32 mouse cellular contexts compared by ENCODE assay signal in the genomic region with DNA sequence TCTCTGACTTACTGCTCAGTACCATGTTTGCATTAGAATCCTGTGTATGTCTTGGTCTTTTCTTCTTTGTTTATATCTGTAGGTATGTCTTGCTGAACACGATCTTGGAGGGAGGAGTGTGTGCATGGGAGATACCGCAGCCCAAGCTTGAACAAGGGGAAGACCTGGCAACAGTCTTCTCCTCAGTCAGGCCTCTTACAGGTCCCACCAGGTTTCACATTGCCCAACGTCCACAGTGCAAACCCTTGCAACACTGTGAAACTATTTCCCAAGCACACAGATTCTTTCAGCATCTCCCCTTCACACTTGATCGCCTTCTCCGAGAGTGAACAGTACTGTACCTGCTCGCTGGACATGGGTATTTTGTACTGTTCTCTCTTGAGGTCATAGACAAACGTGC. TPM values are rescaled to one million over a fixed set of nuclear protein-coding genes. Genes with fewer than 3 reads are reported as not detected.
"Had no signal": no experiment of that assay in that cellular context is flagged by ENCODE, and none has a peak within 500 bp of the region (broad histone marks: within the 10 kb centered on the region; RNA-seq: fewer than 3 reads in every experiment).

No protein-coding gene starts in this region.

- H3K9me3 ChIP-seq: embryonic facial prominence, embryonic 10.5 days; embryonic facial prominence, embryonic 12.5 days; embryonic facial prominence, embryonic 13.5 days; embryonic facial prominence, embryonic 15.5 days; forebrain, embryonic 12.5 days; forebrain, embryonic 13.5 days; forebrain, embryonic 15.5 days had no signal

- H3K27ac ChIP-seq: embryonic facial prominence, embryonic 10.5 days; embryonic facial prominence, embryonic 12.5 days; embryonic facial prominence, embryonic 13.5 days; embryonic facial prominence, embryonic 15.5 days; forebrain, embryonic 10.5 days; forebrain, embryonic 12.5 days; forebrain, embryonic 13.5 days; forebrain, embryonic 15.5 days; gastrocnemius, adult 2 months had no signal

- H3K4me1 ChIP-seq: embryonic facial prominence, embryonic 10.5 days; embryonic facial prominence, embryonic 12.5 days; embryonic facial prominence, embryonic 13.5 days; embryonic facial prominence, embryonic 15.5 days had no signal

- H3K36me3 ChIP-seq: embryonic facial prominence, embryonic 10.5 days; embryonic facial prominence, embryonic 12.5 days; embryonic facial prominence, embryonic 13.5 days; embryonic facial prominence, embryonic 15.5 days; forebrain, embryonic 10.5 days; forebrain, embryonic 12.5 days; forebrain, embryonic 15.5 days had no signal

- DNase-seq: cerebellum, adult 18-20 months; cerebellum, adult 2 months; cerebellum, adult 8-10 months; cerebellum, adult 9-10 months; cerebellum, adult 9-11 months; cerebellum, postnatal 10 days; cerebellum, postnatal 14 days; cerebellum, postnatal 25 days; cerebellum, postnatal 36 days; embryo, embryonic 11 days; forebrain, postnatal 0 days; gastrocnemius, adult 2 months; gastrocnemius, postnatal 10 days; gastrocnemius, postnatal 14 days; gastrocnemius, postnatal 25 days; gastrocnemius, postnatal 36 days; heart, adult 11 months; heart, adult 18-20 months had no signal

- H3K4me3 ChIP-seq: embryonic facial prominence, embryonic 10.5 days; embryonic facial prominence, embryonic 12.5 days; embryonic facial prominence, embryonic 13.5 days; embryonic facial prominence, embryonic 15.5 days; erythroblast, embryonic 14.5 days; forebrain, embryonic 10.5 days; forebrain, embryonic 12.5 days; forebrain, embryonic 13.5 days; forebrain, embryonic 15.5 days; gastrocnemius, adult 2 months had no signal

- H3K4me2 ChIP-seq: embryonic facial prominence, embryonic 12.5 days; embryonic facial prominence, embryonic 13.5 days; embryonic facial prominence, embryonic 15.5 days; forebrain, embryonic 12.5 days; forebrain, embryonic 13.5 days; forebrain, embryonic 15.5 days had no signal

- H3K9ac ChIP-seq: embryonic facial prominence, embryonic 12.5 days; embryonic facial prominence, embryonic 13.5 days; embryonic facial prominence, embryonic 15.5 days; forebrain, embryonic 12.5 days; forebrain, embryonic 13.5 days; forebrain, embryonic 15.5 days; forebrain, postnatal 0 days had no signal

- H3K27me3 ChIP-seq: embryonic facial prominence, embryonic 15.5 days; forebrain, embryonic 15.5 days had no signal

- ATAC-seq: forebrain, embryonic 13.5 days; forebrain, embryonic 14.5 days; forebrain, embryonic 15.5 days; forebrain, embryonic 16.5 days; forebrain, postnatal 0 days had no signal

RNA-seq across cellular contexts. Expression of a gene that starts 16.0 kb away (rescaled TPM):
- total RNA-seq: common myeloid progenitor, adult 5-6 weeks; gastrocnemius, adult 18-20 months; gastrocnemius, adult 2 months; gastrocnemius, adult 8-10 months; gastrocnemius, postnatal 10 days; gastrocnemius, postnatal 14 days; gastrocnemius, postnatal 25 days; gastrocnemius, postnatal 36 days had no signal
- polyA plus RNA-seq: erythroblast, embryonic 14.5 days had no signal
